Mouse (Mus musculus) thymus, adult 2 months (tissue): Measurements from ENCODE around the gene Mtss1l.

Experiments
- CTCF ChIP-seq: fragments of 200-500 bp; IDR thresholded peaks from 2 replicates; pipeline ENCODE4 v1.5.1; 2012; ENCODE audit warnings: mild to moderate bottlenecking, control low read depth, low read length, moderate library complexity, borderline replicate concordance; ENCODE audit not compliant: control insufficient read depth, poor library complexity, insufficient read depth; ENCODE audit errors: extremely low read depth
- POLR2A ChIP-seq: fragments of 200-500 bp; IDR thresholded peaks from 2 replicates; pipeline ENCODE4 v1.6.1; 2012; ENCODE audit warnings: mild to moderate bottlenecking, low read length, control low read depth, moderate library complexity; ENCODE audit not compliant: control insufficient read depth, poor library complexity, insufficient read depth; ENCODE audit errors: extremely low read depth

DNA sequence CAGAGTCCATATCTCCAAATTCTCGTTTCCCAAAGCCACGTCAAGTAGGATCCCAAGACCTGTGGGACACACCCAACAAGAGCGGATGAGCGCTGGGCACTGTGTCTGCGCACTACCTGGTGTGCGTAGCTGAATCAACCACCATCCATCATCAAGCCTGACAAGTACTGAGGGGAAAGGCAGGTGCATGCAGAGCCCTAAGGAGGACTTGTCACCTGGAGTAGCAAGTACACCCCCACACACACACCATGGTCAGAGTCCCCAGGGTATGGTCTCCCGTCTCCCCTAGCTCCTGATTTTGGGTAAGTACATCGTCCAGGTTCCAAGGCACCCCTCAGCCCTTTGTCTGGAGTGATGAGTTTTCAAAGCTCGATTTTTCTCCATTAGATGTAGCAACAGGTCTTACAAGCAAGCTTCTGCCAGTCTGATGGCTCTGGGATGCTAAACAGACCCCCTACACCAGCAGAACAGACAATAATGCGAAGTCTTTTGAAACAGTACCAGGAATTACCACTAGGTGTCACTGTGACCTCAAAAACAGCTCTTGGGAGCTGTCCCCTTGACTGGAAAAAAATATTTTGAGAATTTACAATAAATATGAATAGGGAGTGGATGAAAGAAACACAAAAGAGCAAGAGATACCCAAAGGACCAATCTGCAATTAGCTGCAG is 28.4 kb downstream of the Mtss1l start:
- no peak for TF ChIP-seq CTCF
- TF ChIP-seq POLR2A, result no peak
